Mouse (Mus musculus): ENCODE results near the gene Gpatch4.

GRCm38 (mm10) chr3:88082224-88082618, 39.3 kb downstream of the Gpatch4 start:
- TF ChIP-seq MAX (IDR thresholded peaks at IDR 0.05), result no peak
- TF ChIP-seq CTCF (IDR thresholded peaks at IDR 0.05; ENCODE audit: control insufficient read depth, insufficient read depth, insufficient read length), result no peak
- no peak for TF ChIP-seq MYOD1 (IDR thresholded peaks at IDR 0.05; ENCODE audit: control insufficient read depth, insufficient read length, low read depth)
- no peak for TF ChIP-seq FOSL1 (IDR thresholded peaks at IDR 0.05; ENCODE audit: insufficient read depth, low read length, poor library complexity, severe bottlenecking)
- no peak for TF ChIP-seq USF1 (IDR thresholded peaks at IDR 0.05; ENCODE audit: low read depth)
- TF ChIP-seq CEBPB (IDR thresholded peaks at IDR 0.05; ENCODE audit: low read depth), result no peak

Data from C2C12 (cell line).